Mouse (Mus musculus): ENCODE measurements around the gene Asphd1. TPM values are rescaled to one million over a fixed set of nuclear protein-coding genes. Genes with fewer than 3 reads are reported as not detected.

Asphd1 gene
- not detected in 2 replicates for total RNA-seq (2017)

- no peak for ATAC-seq (replicated peaks in 1 of 2; ENCODE audit: insufficient read depth in 1 of 2, low FRiP score in 2 of 2, low TSS enrichment in 1 of 2, low read depth in 1 of 2, poor library complexity in 2 of 2, severe bottlenecking in 2 of 2)
Observed at GRCm38 (mm10) chr7:126949403-126949792, at the start of gene Asphd1. Gene Asphd1, minus strand, starts transcription at chr7:126949582.

DNA sequence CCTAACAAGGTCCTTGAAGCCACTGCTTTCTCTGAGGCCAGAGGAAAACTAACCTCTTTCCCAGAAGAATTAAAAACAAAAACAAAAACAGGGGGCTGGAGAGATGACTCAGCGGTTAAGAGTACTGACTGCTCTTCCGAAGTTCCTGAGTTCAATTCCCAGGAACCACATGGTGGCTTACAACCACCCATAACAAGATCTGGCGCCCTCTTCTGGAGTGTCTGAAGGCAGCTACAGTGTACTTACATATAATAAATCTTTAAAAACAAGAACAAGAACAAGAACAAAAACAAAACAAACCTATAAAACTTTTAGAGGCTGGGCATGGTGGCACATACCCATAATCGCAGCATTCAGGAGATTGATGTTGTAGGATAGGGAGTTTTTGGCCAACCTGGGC is 47.1 kb upstream of the Asphd1 start:
- ATAC-seq (replicated peaks in 1 of 2; ENCODE audit: insufficient read depth in 1 of 2, low FRiP score in 2 of 2, low TSS enrichment in 1 of 2, low read depth in 1 of 2, poor library complexity in 2 of 2, severe bottlenecking in 2 of 2), result no peak

DNA sequence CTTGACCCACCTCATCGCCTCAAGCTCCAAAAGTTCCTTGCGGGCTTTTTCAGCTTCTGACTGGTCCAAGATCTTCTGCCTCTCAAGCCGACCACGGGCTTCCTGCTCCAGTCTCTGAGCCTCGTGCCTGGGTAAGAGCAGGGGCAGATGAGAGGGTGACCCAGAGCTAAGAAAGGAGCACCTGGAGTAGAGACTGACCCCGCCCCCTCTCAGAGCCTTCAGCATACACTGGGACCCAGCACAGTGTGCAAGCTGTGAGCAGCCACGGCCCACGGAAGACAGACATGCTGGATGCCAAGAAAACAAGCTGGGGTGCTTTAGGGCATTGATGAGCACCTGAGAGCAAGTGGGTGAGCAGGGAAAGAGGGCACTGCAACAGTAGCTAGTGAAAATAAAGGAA is 39.4 kb upstream of the Asphd1 start:
- ATAC-seq (replicated peaks in 1 of 2; ENCODE audit: insufficient read depth in 1 of 2, low FRiP score in 2 of 2, low TSS enrichment in 1 of 2, low read depth in 1 of 2, poor library complexity in 2 of 2, severe bottlenecking in 2 of 2), result no peak

GRCm38 (mm10) chr7:126986319-126986718 is 36.9 kb upstream of the Asphd1 start:
- ATAC-seq (replicated peaks in 1 of 2; ENCODE audit: insufficient read depth in 1 of 2, low FRiP score in 2 of 2, low TSS enrichment in 1 of 2, low read depth in 1 of 2, poor library complexity in 2 of 2, severe bottlenecking in 2 of 2), result peak; percentile 56 to 65; a peak in 3 of 4 replicates

DNA sequence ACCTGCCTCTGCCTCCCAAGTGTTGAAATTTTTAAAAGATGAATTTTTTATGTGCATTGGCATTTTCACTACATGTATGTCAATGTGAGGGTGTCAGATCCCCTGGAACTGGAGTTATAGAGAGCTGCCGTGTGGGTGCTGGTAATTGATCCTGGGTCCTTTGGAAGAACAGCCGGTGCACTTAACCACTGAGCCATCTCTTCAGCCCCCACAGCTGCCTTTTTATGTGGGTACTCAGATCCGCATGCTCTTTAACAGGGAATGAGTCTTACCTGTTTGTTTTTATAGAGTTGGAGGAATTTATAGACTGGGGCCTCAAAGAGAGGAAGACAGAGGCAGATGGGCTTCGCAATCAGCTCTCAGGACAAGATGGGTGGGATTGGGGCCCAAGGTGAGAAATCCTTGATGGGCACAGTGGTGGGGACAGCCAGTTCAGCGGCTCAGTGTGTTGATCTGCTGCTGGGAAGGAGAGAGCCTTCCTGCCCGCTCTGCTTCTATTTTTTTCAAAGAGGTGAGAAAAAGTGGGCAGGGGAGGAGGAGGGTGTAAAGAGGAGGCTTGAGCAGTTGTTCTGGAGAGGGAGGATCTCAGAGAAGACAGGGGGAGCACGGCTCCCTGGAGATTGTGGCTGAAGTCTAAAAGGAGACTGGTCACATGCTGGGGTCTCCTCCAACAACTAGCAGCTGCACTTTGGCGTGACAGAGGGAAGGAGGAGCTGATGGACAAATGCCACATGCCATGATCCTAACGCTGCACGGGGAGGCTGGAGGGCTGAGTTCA is 35.5 kb upstream of the Asphd1 start:
- no peak for ATAC-seq (replicated peaks in 1 of 2; ENCODE audit: insufficient read depth in 1 of 2, low FRiP score in 2 of 2, low TSS enrichment in 1 of 2, low read depth in 1 of 2, poor library complexity in 2 of 2, severe bottlenecking in 2 of 2)

GRCm38 (mm10) chr7:126983113-126983512 is 33.7 kb upstream of the Asphd1 start:
- ATAC-seq (replicated peaks in 1 of 2; ENCODE audit: insufficient read depth in 1 of 2, low FRiP score in 2 of 2, low TSS enrichment in 1 of 2, low read depth in 1 of 2, poor library complexity in 2 of 2, severe bottlenecking in 2 of 2), result no peak

- ATAC-seq (replicated peaks in 1 of 2; ENCODE audit: insufficient read depth in 1 of 2, low FRiP score in 2 of 2, low TSS enrichment in 1 of 2, low read depth in 1 of 2, poor library complexity in 2 of 2, severe bottlenecking in 2 of 2), result no peak
Observed at GRCm38 (mm10) chr7:126982054-126982453, 32.7 kb upstream of the Asphd1 start.

- no peak for ATAC-seq (replicated peaks in 1 of 2; ENCODE audit: insufficient read depth in 1 of 2, low FRiP score in 2 of 2, low TSS enrichment in 1 of 2, low read depth in 1 of 2, poor library complexity in 2 of 2, severe bottlenecking in 2 of 2)
Observed at GRCm38 (mm10) chr7:126981601-126982000, 32.2 kb upstream of the Asphd1 start.

DNA sequence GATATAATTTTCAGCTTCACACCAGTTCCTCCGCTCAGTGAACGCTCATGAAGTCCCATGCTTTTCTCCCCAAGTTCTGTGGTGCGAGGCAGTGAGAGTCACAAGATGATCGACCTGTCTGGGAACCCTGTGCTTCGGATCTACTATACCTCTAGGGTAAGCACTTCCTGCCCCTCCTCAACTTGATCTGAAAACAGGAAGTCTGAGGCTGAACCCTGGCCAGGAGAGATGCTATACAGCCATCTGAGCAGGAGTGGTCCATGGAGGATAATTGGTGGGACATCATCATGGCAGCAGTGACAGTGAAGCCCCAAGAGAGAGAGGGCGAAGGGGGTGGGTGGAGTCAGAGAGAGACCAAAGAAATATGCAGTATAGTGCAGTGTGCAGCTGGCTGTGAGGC is 29.5 kb upstream of the Asphd1 start:
- no peak for ATAC-seq (replicated peaks in 1 of 2; ENCODE audit: insufficient read depth in 1 of 2, low FRiP score in 2 of 2, low TSS enrichment in 1 of 2, low read depth in 1 of 2, poor library complexity in 2 of 2, severe bottlenecking in 2 of 2)

DNA sequence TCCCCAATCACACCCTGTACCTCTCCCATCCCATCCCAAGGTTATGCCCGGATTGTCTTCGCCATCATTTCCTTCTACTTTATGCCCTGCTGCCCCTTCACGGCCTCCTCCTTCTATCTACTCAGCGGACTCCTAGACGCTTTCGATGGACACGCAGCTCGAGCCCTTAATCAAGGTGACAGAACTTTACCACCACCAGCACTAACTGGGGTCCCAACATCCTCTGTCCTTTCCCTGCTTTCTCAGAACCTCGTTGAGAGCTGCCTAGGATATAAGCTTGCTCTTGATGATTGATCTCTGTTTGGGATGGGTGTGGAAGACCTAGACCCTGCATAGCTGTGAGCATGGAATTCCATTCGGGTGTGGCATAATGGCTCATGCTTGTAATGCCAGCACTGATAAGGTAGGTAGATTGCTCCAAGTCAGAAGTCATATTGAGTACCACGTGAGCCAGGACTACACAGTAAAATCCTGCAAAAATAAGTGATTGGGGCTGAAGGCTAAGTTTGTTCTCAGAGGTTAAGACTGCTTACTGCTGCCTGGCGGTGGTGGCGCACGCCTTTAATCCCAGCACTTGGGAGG is 27.6 kb upstream of the Asphd1 start:
- ATAC-seq (replicated peaks in 1 of 2; ENCODE audit: insufficient read depth in 1 of 2, low FRiP score in 2 of 2, low TSS enrichment in 1 of 2, low read depth in 1 of 2, poor library complexity in 2 of 2, severe bottlenecking in 2 of 2), result no peak

GRCm38 (mm10) chr7:126975950-126976866 is 26.8 kb upstream of the Asphd1 start, which contains the start of gene Cdiptos:
Gene Cdiptos, minus strand, starts transcription at chr7:126976098.
- ATAC-seq (replicated peaks in 1 of 2; ENCODE audit: insufficient read depth in 1 of 2, low FRiP score in 2 of 2, low TSS enrichment in 1 of 2, low read depth in 1 of 2, poor library complexity in 2 of 2, severe bottlenecking in 2 of 2), result peak; percentile 95 to 96

GRCm38 (mm10) chr7:126975893-126975949 is 26.3 kb upstream of the Asphd1 start, which contains the start of gene Cdipt:
Gene Cdipt, plus strand, starts transcription at chr7:126975914.
- no peak for ATAC-seq (replicated peaks in 1 of 2; ENCODE audit: insufficient read depth in 1 of 2, low FRiP score in 2 of 2, low TSS enrichment in 1 of 2, low read depth in 1 of 2, poor library complexity in 2 of 2, severe bottlenecking in 2 of 2)

DNA sequence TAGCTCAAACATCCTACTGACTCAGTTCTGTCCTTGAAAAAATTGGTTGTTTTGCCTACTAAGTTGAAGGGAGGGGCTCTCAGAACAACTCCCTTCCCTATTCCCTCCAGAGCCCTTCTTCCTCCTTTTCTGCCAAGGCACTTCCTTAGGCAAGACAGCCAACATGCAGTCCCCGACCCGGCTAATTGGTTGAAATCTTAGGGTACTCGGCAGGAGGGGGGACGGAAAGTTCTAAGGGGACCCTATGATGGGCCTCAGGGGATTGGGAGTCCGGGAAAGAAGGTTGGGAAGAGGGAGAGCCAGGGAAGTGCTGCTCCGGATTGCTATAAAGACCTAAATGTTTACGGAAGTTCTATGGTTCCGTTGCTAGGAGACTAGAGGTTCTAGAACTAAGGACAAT is 26.1 kb upstream of the Asphd1 start:
- ATAC-seq (replicated peaks in 1 of 2; ENCODE audit: insufficient read depth in 1 of 2, low FRiP score in 2 of 2, low TSS enrichment in 1 of 2, low read depth in 1 of 2, poor library complexity in 2 of 2, severe bottlenecking in 2 of 2), result peak in 1 of 2 experiments; percentile 22; a peak in 1 of 4 replicates

GRCm38 (mm10) chr7:126967361-126967760 is 18.0 kb upstream of the Asphd1 start:
- no peak for ATAC-seq (replicated peaks in 1 of 2; ENCODE audit: insufficient read depth in 1 of 2, low FRiP score in 2 of 2, low TSS enrichment in 1 of 2, low read depth in 1 of 2, poor library complexity in 2 of 2, severe bottlenecking in 2 of 2)

GRCm38 (mm10) chr7:126965568-126965967 is 16.2 kb upstream of the Asphd1 start:
- no peak for ATAC-seq (replicated peaks in 1 of 2; ENCODE audit: insufficient read depth in 1 of 2, low FRiP score in 2 of 2, low TSS enrichment in 1 of 2, low read depth in 1 of 2, poor library complexity in 2 of 2, severe bottlenecking in 2 of 2)

DNA sequence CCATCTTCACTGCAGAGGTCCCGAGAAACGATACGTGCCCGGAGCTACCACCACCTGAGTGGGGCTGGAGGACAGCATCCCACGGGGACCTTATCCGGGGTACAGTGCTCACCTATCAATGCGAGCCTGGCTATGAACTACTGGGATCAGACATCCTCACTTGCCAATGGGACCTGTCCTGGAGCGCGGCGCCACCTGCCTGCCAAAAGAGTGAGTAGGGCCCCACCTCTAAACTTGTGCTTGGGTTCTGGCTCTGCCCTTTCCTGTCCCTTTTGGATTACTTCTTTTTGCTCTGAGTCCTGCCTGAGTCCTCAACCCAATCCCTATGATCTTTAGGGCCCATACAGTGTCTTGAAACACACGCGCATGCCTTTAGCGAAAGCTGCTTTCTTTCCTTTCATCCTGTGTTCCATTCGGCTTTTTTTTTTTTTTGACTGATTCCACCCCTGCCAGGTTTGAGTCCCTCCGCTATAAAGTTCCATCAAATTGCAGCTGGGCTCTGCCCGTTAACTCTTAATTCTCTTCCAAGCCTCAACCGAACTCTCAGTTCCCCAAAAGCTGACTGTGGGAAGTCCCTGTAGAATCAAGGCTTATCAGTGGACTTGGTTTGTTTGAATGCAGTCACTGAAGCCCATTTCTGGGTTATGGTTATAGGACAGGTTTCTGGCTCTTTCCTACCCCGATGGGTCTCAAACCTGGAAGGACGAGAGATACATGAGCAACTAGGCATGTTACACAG is 14.3 kb upstream of the Asphd1 start:
- peak in 1 of 2 experiments; percentile 32; a peak in 1 of 4 replicates for ATAC-seq (replicated peaks in 1 of 2; ENCODE audit: insufficient read depth in 1 of 2, low FRiP score in 2 of 2, low TSS enrichment in 1 of 2, low read depth in 1 of 2, poor library complexity in 2 of 2, severe bottlenecking in 2 of 2)

- no peak for ATAC-seq (replicated peaks in 1 of 2; ENCODE audit: insufficient read depth in 1 of 2, low FRiP score in 2 of 2, low TSS enrichment in 1 of 2, low read depth in 1 of 2, poor library complexity in 2 of 2, severe bottlenecking in 2 of 2)
Observed at GRCm38 (mm10) chr7:126961965-126962364, 12.6 kb upstream of the Asphd1 start.

DNA sequence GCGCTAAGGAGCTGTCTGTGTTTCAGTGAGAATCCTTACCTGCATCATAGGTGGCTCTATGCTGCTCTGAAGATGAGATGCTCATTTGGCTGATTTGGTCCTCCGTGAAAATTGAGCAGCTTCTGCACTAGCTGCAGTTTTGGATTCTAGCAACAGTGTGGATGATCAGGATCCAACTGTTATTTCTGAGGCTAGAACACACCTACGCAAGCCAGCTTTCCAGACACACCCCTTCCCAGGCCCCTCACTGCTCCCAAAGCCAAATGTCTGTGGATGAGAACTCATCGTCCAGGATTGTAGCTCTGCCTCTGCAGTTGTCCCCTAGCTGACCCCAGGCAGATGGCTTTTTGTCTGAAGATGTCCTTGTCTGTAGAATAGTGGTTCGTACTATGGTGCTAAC is 11.7 kb upstream of the Asphd1 start:
- ATAC-seq (replicated peaks in 1 of 2; ENCODE audit: insufficient read depth in 1 of 2, low FRiP score in 2 of 2, low TSS enrichment in 1 of 2, low read depth in 1 of 2, poor library complexity in 2 of 2, severe bottlenecking in 2 of 2), result no peak
